ENCODE assay signal across 9 mouse cellular contexts in genomic region chr11:94677607-94678145, GRCm38 (mm10). TPM values are rescaled to one million over a fixed set of nuclear protein-coding genes. Genes with fewer than 3 reads are reported as not detected.
DNase-seq lines count a peak whose midpoint lies in the region; ATAC-seq lines count a peak whose summit lies in the region.
"Had no signal": no experiment of that assay in that cellular context is flagged by ENCODE, and none has a peak within 500 bp of the region (broad histone marks: within the 10 kb centered on the region; RNA-seq: fewer than 3 reads in every experiment).

No protein-coding gene starts in this region.

- no peak for DNase-seq in lung, adult 18-20 months
- DNase-seq in forebrain, embryonic 10.5 days (ENCODE audit: extremely low spot score, low spot score), result no peak
- peak; percentile 15 for DNase-seq in skeletal muscle tissue, adult 2 months (ENCODE audit: low read depth, low spot score)
- no peak for DNase-seq in layer of hippocampus, postnatal 14 days (ENCODE audit: low spot score in 2 of 2)
- no peak for DNase-seq in cerebellum, adult 18-20 months
- DNase-seq in ovary, postnatal 10 days (ENCODE audit: low spot score), result no peak

- WGBS in lung, embryonic 15.5 days, result 31% methylated on average over 15 of the region's 15 CpGs
- WGBS in forebrain, embryonic 10.5 days, result 35% methylated on average over 15 of the region's 15 CpGs
- 26% methylated on average over 15 of the region's 15 CpGs for WGBS in limb, embryonic 13.5 days

- H3K9ac ChIP-seq in lung, embryonic 15.5 days, result peak overlapping the region; percentile 98
- H3K9ac ChIP-seq in limb, embryonic 13.5 days, result peak overlapping the region; percentile 62

- H3K4me1 ChIP-seq in lung, embryonic 15.5 days, result peaks cover 31% of the 10 kb centered on the region
- peaks cover 44% of the 10 kb centered on the region for H3K4me1 ChIP-seq in forebrain, embryonic 10.5 days
- H3K4me1 ChIP-seq in limb, embryonic 13.5 days, result peaks cover 36% of the 10 kb centered on the region

- ATAC-seq in lung, embryonic 15.5 days (ENCODE audit: borderline replicate concordance, extremely low read depth, low FRiP score, low TSS enrichment), result no peak
- no peak for ATAC-seq in limb, embryonic 13.5 days (ENCODE audit: low FRiP score, low read depth)

- H3K27me3 ChIP-seq in lung, embryonic 15.5 days, result no peaks in the 10 kb centered on the region
- no peaks in the 10 kb centered on the region for H3K27me3 ChIP-seq in forebrain, embryonic 10.5 days (ENCODE audit: poor library complexity, severe bottlenecking)
- H3K27me3 ChIP-seq in limb, embryonic 13.5 days, result no peaks in the 10 kb centered on the region

- H3K27ac ChIP-seq in lung, embryonic 15.5 days, result no peak overlapping the region
- H3K27ac ChIP-seq in forebrain, embryonic 10.5 days, result peak overlapping the region; percentile 97
- peak overlapping the region; percentile 72; the same call in 1 of the 2 replicates for H3K27ac ChIP-seq in limb, embryonic 13.5 days

- H3K4me3 ChIP-seq in lung, embryonic 15.5 days, result peak overlapping the region; percentile 96
- H3K4me3 ChIP-seq in forebrain, embryonic 10.5 days, result peak overlapping the region; percentile 95
- H3K4me3 ChIP-seq in limb, embryonic 13.5 days, result peak overlapping the region; percentile 88

- no peaks in the 10 kb centered on the region for H3K9me3 ChIP-seq in lung, embryonic 15.5 days
- H3K9me3 ChIP-seq in forebrain, embryonic 10.5 days, result no peaks in the 10 kb centered on the region
- no peaks in the 10 kb centered on the region for H3K9me3 ChIP-seq in limb, embryonic 13.5 days

- no peaks in the 10 kb centered on the region for H3K36me3 ChIP-seq in lung, embryonic 15.5 days
- peaks cover 11% of the 10 kb centered on the region for H3K36me3 ChIP-seq in forebrain, embryonic 10.5 days (replicated peaks)
- H3K36me3 ChIP-seq in limb, embryonic 13.5 days, result peaks cover 9% of the 10 kb centered on the region; the same call in 1 of the 2 replicates

- H3K4me2 ChIP-seq in lung, embryonic 15.5 days, result peak overlapping the region; percentile 67
- peak overlapping the region; percentile 83 for H3K4me2 ChIP-seq in limb, embryonic 13.5 days (replicated peaks)

RNA-seq across cellular contexts. Expression of gene Xylt2, which starts 0.4 kb away (rescaled TPM):
- polyA plus RNA-seq in lung, embryonic 15.5 days (2015; fragmentation: Nextera tagmentation; extraction: Ambion mirVana), result 23.2 and 23.4 TPM in 2 replicates
- 14.4 and 15.2 TPM in 2 replicates for polyA plus RNA-seq in forebrain, embryonic 10.5 days (2016; fragmentation: Nextera tagmentation; extraction: Ambion mirVana)
- polyA plus RNA-seq in limb, embryonic 13.5 days (2015; fragmentation: Nextera tagmentation; extraction: Ambion mirVana), result 21.8 and 23.5 TPM in 2 replicates
- total RNA-seq in layer of hippocampus, postnatal 14 days (2021), result 10 to 100 TPM; 27.3 to 36.0 TPM

RNA-seq across cellular contexts. Expression of gene Eme1, which starts 23.9 kb away (rescaled TPM):
- 24.8 and 26.2 TPM in 2 replicates for polyA plus RNA-seq in lung, embryonic 15.5 days (2015; fragmentation: Nextera tagmentation; extraction: Ambion mirVana)
- 69.6 and 79.1 TPM in 2 replicates for polyA plus RNA-seq in forebrain, embryonic 10.5 days (2016; fragmentation: Nextera tagmentation; extraction: Ambion mirVana)
- 24.9 and 26.9 TPM in 2 replicates for polyA plus RNA-seq in limb, embryonic 13.5 days (2015; fragmentation: Nextera tagmentation; extraction: Ambion mirVana)
- under 1 TPM; 0.60 to 0.78 TPM for total RNA-seq in layer of hippocampus, postnatal 14 days (2021)

RNA-seq across cellular contexts. Expression of gene Mrpl27, which starts 24.1 kb away (rescaled TPM):
- 136 and 139 TPM in 2 replicates for polyA plus RNA-seq in lung, embryonic 15.5 days (2015; fragmentation: Nextera tagmentation; extraction: Ambion mirVana)
- polyA plus RNA-seq in forebrain, embryonic 10.5 days (2016; fragmentation: Nextera tagmentation; extraction: Ambion mirVana), result 135 and 142 TPM in 2 replicates
- polyA plus RNA-seq in limb, embryonic 13.5 days (2015; fragmentation: Nextera tagmentation; extraction: Ambion mirVana), result 153 and 159 TPM in 2 replicates
- total RNA-seq in layer of hippocampus, postnatal 14 days (2021), result 10 to 100 TPM; 64.5 to 69.6 TPM

RNA-seq across cellular contexts. Expression of gene Gm11541, which starts 26.6 kb away (rescaled TPM):
- 0.98 and 1.3 TPM in 2 replicates for polyA plus RNA-seq in lung, embryonic 15.5 days (2015; fragmentation: Nextera tagmentation; extraction: Ambion mirVana)
- polyA plus RNA-seq in forebrain, embryonic 10.5 days (2016; fragmentation: Nextera tagmentation; extraction: Ambion mirVana), result not detected in 2 replicates
- polyA plus RNA-seq in limb, embryonic 13.5 days (2015; fragmentation: Nextera tagmentation; extraction: Ambion mirVana), result 0.11 TPM in 1 of 2 replicates, not detected in the other
- total RNA-seq in layer of hippocampus, postnatal 14 days (2021), result not detected
- total RNA-seq: neutrophil, adult 5-6 weeks had no signal

RNA-seq across cellular contexts. Expression of gene Lrrc59, which starts 48.1 kb away (rescaled TPM):
- polyA plus RNA-seq in lung, embryonic 15.5 days (2015; fragmentation: Nextera tagmentation; extraction: Ambion mirVana), result 198 and 205 TPM in 2 replicates
- 283 and 286 TPM in 2 replicates for polyA plus RNA-seq in forebrain, embryonic 10.5 days (2016; fragmentation: Nextera tagmentation; extraction: Ambion mirVana)
- 225 and 240 TPM in 2 replicates for polyA plus RNA-seq in limb, embryonic 13.5 days (2015; fragmentation: Nextera tagmentation; extraction: Ambion mirVana)
- 10 to 100 TPM; 74.0 to 75.1 TPM for total RNA-seq in layer of hippocampus, postnatal 14 days (2021)
